Mouse (Mus musculus) forebrain, embryonic 16.5 days (tissue): Measurements from ENCODE around the gene Bcap29. TPM values are rescaled to one million over a fixed set of nuclear protein-coding genes. Genes with fewer than 3 reads are reported as not detected.
"Not testable (repeated sequence)": the region's sequence is repeated elsewhere in the genome, so short reads cannot be mapped to it uniquely, and the experiment has no call there.

Experiments used
- ATAC-seq: fragments of 200-750 bp; cut with Nextera tagmentation; 2 replicates; pipeline ENCODE4 v1.8.0; 2017; ENCODE audit warnings: mild to moderate bottlenecking, moderate library complexity
- H3K27ac ChIP-seq: fragments of 300-500 bp; sonication (generic); 2 replicates; pipeline ENCODE4 v1.5.1; 2014; ENCODE audit warnings: low read length, control low read depth
- H3K27me3 ChIP-seq: fragments of 300-500 bp; sonication (generic); replicated peaks from 2 replicates; pipeline ENCODE4 v1.6.1; 2014; ENCODE audit warnings: low read length; ENCODE audit not compliant: control insufficient read depth, insufficient read depth
- H3K36me3 ChIP-seq: fragments of 300-500 bp; sonication (generic); 2 replicates; pipeline ENCODE4 v1.6.1; 2014; ENCODE audit not compliant: control insufficient read depth, insufficient read depth
- H3K4me1 ChIP-seq: fragments of 300-500 bp; sonication (generic); replicated peaks from 2 replicates; pipeline ENCODE4 v1.6.1; 2014; ENCODE audit warnings: low read length; ENCODE audit not compliant: control insufficient read depth, insufficient read depth
- H3K4me2 ChIP-seq: fragments of 300-500 bp; sonication (generic); 2 replicates; pipeline ENCODE4 v1.6.1; 2014; ENCODE audit warnings: mild to moderate bottlenecking, low read length, control low read depth
- H3K4me3 ChIP-seq: fragments of 300-500 bp; sonication (generic); replicated peaks from 2 replicates; pipeline ENCODE4 v1.5.1; 2014; ENCODE audit warnings: mild to moderate bottlenecking, low read length, control low read depth
- H3K9ac ChIP-seq: fragments of 300-500 bp; sonication (generic); replicated peaks from 2 replicates; pipeline ENCODE4 v1.6.1; 2014; ENCODE audit warnings: low read depth, low read length, control low read depth
- H3K9me3 ChIP-seq: fragments of 300-500 bp; sonication (generic); 2 replicates; pipeline ENCODE4 v1.6.1; 2016; ENCODE audit warnings: low read length; ENCODE audit not compliant: control insufficient read depth
- WGBS: fragments of 180-500 bp; shearing (Covaris S2); extraction: QIAGEN DNeasy Blood & Tissue Kit; methylation state at CpG from one replicate; pipeline ENCODE4 v1.1.7; 2014; 5-methylcytosine and 5-hydroxymethylcytosine counted together
- polyA plus RNA-seq: library from polyadenylated mRNA; unstranded; fragments of >200 nt; fragmentation: Nextera tagmentation; extraction: Ambion mirVana; gene quantifications from 2 replicates; pipeline ENCODE4 v1.2.1, GENCODE M21; 2015

The Bcap29 gene
- polyA plus RNA-seq, 1 experiment from 2014 or later: 29.8 TPM

- 95% methylated on average over 9 of the region's 9 CpGs for WGBS
- H3K27ac ChIP-seq, H3K9me3 ChIP-seq, H3K27me3 ChIP-seq, H3K9ac ChIP-seq, H3K4me3 ChIP-seq, H3K36me3 ChIP-seq, H3K4me1 ChIP-seq, H3K4me2 ChIP-seq, ATAC-seq: not testable (repeated sequence)
Measured at GRCm38 (mm10) chr12:31628396-31628795, 6.1 kb downstream of the Bcap29 start.

DNA sequence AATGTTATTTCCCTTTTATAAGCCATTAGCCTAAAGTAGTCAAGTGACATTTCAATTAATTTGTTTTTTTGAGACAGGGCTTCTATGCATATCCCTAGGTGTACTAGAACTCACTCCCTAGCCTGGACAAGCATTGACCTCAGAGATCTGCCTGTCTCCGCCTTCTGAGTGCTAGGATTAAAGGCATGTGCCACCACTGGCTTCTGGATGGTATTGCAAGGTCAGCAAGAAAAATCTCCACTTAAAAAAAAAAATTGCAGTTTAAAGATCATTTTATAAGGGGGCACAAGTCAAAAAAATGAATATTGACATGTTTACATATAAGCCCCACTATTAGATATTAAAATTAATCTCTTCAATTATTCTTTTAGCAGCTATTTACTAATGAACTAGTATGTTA is 9.4 kb downstream of the Bcap29 start:
- Histone ChIP-seq H3K4me3 (no peak overlapping the region), H3K27me3 (no peaks in the 10 kb centered on the region), H3K9me3 (no peaks in the 10 kb centered on the region), H3K27ac (no peak overlapping the region), H3K36me3 (peaks cover 2% of the 10 kb centered on the region; the same call in 1 of the 2 replicates), H3K9ac (no peak overlapping the region), H3K4me2 (no peak overlapping the region), H3K4me1 (no peaks in the 10 kb centered on the region)
- ATAC-seq: no peak
- WGBS: 100% methylated on average over 1 of the region's 1 CpGs

DNA sequence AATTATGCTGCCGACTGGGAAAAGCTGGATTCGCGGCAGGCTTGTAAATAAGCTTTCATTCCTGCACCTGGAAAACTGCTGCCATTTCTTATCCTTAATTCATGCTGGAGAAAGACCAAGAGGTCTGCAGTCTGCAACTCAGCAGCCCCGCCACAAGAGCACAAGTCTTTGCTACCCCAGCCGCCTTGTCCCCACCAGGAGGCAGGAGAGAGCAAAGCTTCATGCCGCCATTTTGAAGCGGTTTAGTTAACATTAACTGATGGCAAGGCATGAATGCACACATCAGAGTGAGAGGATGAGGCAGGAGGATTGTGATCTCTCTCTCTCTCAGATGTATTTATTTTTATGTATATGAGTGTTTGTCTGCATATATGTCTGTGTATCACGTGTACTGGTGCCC is 14.4 kb downstream of the Bcap29 start:
- no peak for ATAC-seq

GRCm38 (mm10) chr12:31613353-31613752 is 21.1 kb downstream of the Bcap29 start:
- no peak for ATAC-seq
- H3K9ac ChIP-seq: no peak overlapping the region
- H3K27me3 ChIP-seq: no peaks in the 10 kb centered on the region
- H3K4me2 ChIP-seq: no peak overlapping the region
- no peaks in the 10 kb centered on the region for H3K9me3 ChIP-seq
- no peak overlapping the region for H3K27ac ChIP-seq
- H3K4me1 ChIP-seq: no peaks in the 10 kb centered on the region
- 61% methylated on average over 4 of the region's 4 CpGs for WGBS
- H3K4me3 ChIP-seq: no peak overlapping the region
- H3K36me3 ChIP-seq: 0 out of 2 replicates have a peak, but pooled peaks cover 3% of the 10 kb centered on the region

More for the DNA sequence above, 14.4 kb downstream of the Bcap29 start:
- H3K4me3 ChIP-seq: no peak overlapping the region
- H3K9me3 ChIP-seq: no peaks in the 10 kb centered on the region
- no peaks in the 10 kb centered on the region for H3K4me1 ChIP-seq
- 89% methylated on average over 8 of the region's 8 CpGs for WGBS
- no peak overlapping the region for H3K27ac ChIP-seq
- H3K4me2 ChIP-seq: no peak overlapping the region
- no peaks in the 10 kb centered on the region for H3K27me3 ChIP-seq
- H3K9ac ChIP-seq: no peak overlapping the region
- H3K36me3 ChIP-seq: 0 out of 2 replicates have a peak, but pooled peaks cover 3% of the 10 kb centered on the region

- Histone ChIP-seq H3K36me3 (no peaks in the 10 kb centered on the region), H3K27ac (no peak overlapping the region), H3K4me3 (no peak overlapping the region), H3K4me1 (no peaks in the 10 kb centered on the region), H3K9me3 (no peaks in the 10 kb centered on the region), H3K4me2 (no peak overlapping the region), H3K9ac (no peak overlapping the region), H3K27me3 (no peaks in the 10 kb centered on the region)
- WGBS: 10% methylated on average over 3 of the region's 3 CpGs
- ATAC-seq: no peak
Measured at GRCm38 (mm10) chr12:31608138-31608537, 26.3 kb downstream of the Bcap29 start.

DNA sequence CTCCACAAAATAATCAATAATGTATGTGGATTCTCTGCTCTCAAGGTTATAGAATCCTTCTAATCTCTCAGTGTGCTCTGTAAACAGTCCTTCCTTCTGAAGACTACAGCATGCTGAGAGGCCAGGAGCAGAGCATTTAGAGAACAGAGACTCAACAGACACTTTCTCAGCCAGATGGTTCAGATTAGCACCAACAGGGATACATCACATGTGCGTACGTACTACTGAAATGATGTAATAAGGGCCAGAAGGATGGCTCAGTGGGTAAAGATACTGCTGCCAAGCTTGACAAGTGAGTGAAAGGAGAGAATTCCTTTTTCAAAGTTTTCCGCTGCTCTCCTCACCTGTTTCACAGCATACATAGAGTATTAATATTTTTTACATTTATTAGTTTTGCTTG is 29.6 kb downstream of the Bcap29 start:
- no peak for ATAC-seq
- 70% methylated on average over 3 of the region's 3 CpGs for WGBS

DNA sequence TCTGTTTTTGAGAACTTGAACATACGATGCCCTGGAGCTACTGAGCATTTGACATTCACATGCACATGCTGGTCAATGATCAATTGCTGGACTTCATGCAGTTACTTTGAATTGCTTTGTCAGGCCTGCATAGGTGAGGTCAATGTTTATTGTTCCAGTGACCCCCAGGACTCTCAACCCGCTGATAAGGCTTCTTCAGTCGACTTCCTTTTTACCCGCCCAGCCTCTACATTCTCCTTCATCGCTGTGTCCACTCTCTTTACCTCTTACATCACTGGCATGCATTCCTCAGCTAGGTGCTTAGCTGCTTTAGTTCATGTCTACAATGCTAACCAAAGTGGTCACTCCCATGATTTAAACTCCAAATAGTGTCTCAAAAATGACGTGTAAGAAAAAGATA is 30.9 kb downstream of the Bcap29 start:
- no peak overlapping the region for H3K4me3 ChIP-seq
- no peak overlapping the region for H3K9ac ChIP-seq
- H3K9me3 ChIP-seq: no peaks in the 10 kb centered on the region
- 76% methylated on average over 6 of the region's 6 CpGs for WGBS
- no peak overlapping the region for H3K27ac ChIP-seq
- H3K36me3 ChIP-seq: no peaks in the 10 kb centered on the region
- H3K27me3 ChIP-seq: no peaks in the 10 kb centered on the region
- H3K4me2 ChIP-seq: no peak overlapping the region
- no peaks in the 10 kb centered on the region for H3K4me1 ChIP-seq
- ATAC-seq: no peak

More for the DNA sequence above, 29.6 kb downstream of the Bcap29 start:
- Histone ChIP-seq H3K9me3 (no peaks in the 10 kb centered on the region), H3K4me2 (no peak overlapping the region), H3K27me3 (no peaks in the 10 kb centered on the region), H3K36me3 (no peaks in the 10 kb centered on the region), H3K4me3 (no peak overlapping the region), H3K27ac (no peak overlapping the region), H3K4me1 (no peaks in the 10 kb centered on the region), H3K9ac (no peak overlapping the region)

GRCm38 (mm10) chr12:31594296-31594695 is 40.2 kb downstream of the Bcap29 start:
- Histone ChIP-seq H3K4me1 (no peaks in the 10 kb centered on the region), H3K9me3 (no peaks in the 10 kb centered on the region), H3K4me2 (no peak overlapping the region), H3K27ac (no peak overlapping the region), H3K27me3 (no peaks in the 10 kb centered on the region), H3K4me3 (no peak overlapping the region), H3K36me3 (no peaks in the 10 kb centered on the region), H3K9ac (no peak overlapping the region)
- 80% methylated on average over 3 of the region's 3 CpGs for WGBS
- ATAC-seq: no peak

- Histone ChIP-seq H3K4me3 (no peak overlapping the region), H3K9ac (no peak overlapping the region), H3K4me2 (no peak overlapping the region), H3K4me1 (no peaks in the 10 kb centered on the region), H3K9me3 (no peaks in the 10 kb centered on the region), H3K36me3 (no peaks in the 10 kb centered on the region), H3K27ac (no peak overlapping the region), H3K27me3 (no peaks in the 10 kb centered on the region)
- WGBS: 17% methylated on average over 3 of the region's 3 CpGs
- no peak for ATAC-seq
Measured at GRCm38 (mm10) chr12:31592011-31592410, 42.4 kb downstream of the Bcap29 start.

DNA sequence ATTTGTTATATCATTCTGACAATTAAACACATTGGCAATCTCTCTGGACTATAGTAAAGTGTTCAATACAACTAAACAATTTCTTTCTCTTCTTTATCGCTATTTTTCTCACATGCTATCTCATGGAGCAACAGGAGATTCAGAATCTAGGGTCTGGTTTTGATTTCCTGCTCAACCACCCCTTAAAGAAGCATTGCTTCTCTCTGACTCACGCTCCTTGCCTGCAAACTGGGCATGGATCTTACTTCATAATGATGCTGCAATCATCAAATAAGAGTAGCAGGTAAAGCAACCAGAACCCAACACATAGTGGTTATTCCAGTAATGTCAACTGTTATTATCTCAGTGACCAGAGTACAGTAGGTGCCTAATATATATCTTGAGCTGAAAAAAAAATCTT is 50.7 kb downstream of the Bcap29 start:
- Histone ChIP-seq H3K9ac (no peak overlapping the region), H3K4me1 (peaks cover 11% of the 10 kb centered on the region), H3K9me3 (no peaks in the 10 kb centered on the region), H3K36me3 (no peaks in the 10 kb centered on the region), H3K4me2 (no peak overlapping the region), H3K27me3 (no peaks in the 10 kb centered on the region), H3K27ac (no peak overlapping the region), H3K4me3 (no peak overlapping the region)
- WGBS: 82% methylated on average over 2 of the region's 2 CpGs
- ATAC-seq: no peak
